Mouse (Mus musculus) bone marrow macrophage, adult 2 months (primary cell): Measurements from ENCODE around the gene Sc5d.

Experiments used
- CTCF ChIP-seq: IDR thresholded peaks from 2 replicates; pipeline ENCODE4 v1.5.1; 2012; ENCODE audit warnings: low read depth, mild to moderate bottlenecking, low read length, moderate library complexity
- POLR2A ChIP-seq: IDR thresholded peaks from 2 replicates; pipeline ENCODE4 v1.6.1; 2012; ENCODE audit warnings: mild to moderate bottlenecking, low read depth, low read length, borderline replicate concordance

- no peak for TF ChIP-seq CTCF
- TF ChIP-seq POLR2A = no peak
These were observed 6.0 kb upstream of the Sc5d start for GRCm38 (mm10) chr9:42270081-42270480.
